Mouse (Mus musculus) retina, postnatal 7 days (tissue): ENCODE data around the gene Msl1.
A peak's percentile ranks its signal among the peaks of the same experiment; 100 is the strongest.

Experiments used
- DNase-seq: peaks from one replicate; pipeline ENCODE4 v3.0.0-alpha.2; 2012; ENCODE audit warnings: low read depth, low spot score

The Msl1 gene

GRCm38 (mm10) chr11:98776843-98777590 lies 18.3 kb upstream of the Msl1 start:
- no peak for DNase-seq

DNA sequence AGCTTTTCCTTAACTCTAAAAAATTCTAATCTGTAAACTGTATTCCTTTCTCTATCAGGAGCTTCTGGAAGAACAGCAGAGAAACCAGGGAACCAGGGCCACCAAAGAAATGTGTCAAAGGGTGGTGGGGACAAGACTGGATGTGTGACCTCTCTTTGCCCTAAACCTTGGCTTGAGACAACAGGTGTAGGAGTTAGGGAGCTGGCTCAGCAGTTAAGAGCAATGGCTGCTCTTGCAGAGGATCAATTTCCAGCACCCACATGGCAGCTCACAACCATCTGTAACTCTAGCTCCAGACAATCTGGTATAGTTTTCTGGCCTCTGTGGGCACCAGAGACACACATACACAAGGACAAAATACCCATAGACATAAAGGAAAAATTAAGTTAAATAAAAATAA lies 17.4 kb upstream of the Msl1 start:
- DNase-seq: no peak

GRCm38 (mm10) chr11:98781851-98782512 lies 13.3 kb upstream of the Msl1 start:
- no peak for DNase-seq

- DNase-seq: no peak
Measured at GRCm38 (mm10) chr11:98782651-98783235, 12.6 kb upstream of the Msl1 start.

GRCm38 (mm10) chr11:98783236-98783696 lies 12.1 kb upstream of the Msl1 start:
- DNase-seq: no peak

- DNase-seq: no peak
Measured at GRCm38 (mm10) chr11:98784139-98784538, 11.2 kb upstream of the Msl1 start.

- no peak for DNase-seq
Measured at GRCm38 (mm10) chr11:98785214-98785613, 10.1 kb upstream of the Msl1 start.

- DNase-seq: no peak
Measured at GRCm38 (mm10) chr11:98785772-98786281, 9.5 kb upstream of the Msl1 start.

DNA sequence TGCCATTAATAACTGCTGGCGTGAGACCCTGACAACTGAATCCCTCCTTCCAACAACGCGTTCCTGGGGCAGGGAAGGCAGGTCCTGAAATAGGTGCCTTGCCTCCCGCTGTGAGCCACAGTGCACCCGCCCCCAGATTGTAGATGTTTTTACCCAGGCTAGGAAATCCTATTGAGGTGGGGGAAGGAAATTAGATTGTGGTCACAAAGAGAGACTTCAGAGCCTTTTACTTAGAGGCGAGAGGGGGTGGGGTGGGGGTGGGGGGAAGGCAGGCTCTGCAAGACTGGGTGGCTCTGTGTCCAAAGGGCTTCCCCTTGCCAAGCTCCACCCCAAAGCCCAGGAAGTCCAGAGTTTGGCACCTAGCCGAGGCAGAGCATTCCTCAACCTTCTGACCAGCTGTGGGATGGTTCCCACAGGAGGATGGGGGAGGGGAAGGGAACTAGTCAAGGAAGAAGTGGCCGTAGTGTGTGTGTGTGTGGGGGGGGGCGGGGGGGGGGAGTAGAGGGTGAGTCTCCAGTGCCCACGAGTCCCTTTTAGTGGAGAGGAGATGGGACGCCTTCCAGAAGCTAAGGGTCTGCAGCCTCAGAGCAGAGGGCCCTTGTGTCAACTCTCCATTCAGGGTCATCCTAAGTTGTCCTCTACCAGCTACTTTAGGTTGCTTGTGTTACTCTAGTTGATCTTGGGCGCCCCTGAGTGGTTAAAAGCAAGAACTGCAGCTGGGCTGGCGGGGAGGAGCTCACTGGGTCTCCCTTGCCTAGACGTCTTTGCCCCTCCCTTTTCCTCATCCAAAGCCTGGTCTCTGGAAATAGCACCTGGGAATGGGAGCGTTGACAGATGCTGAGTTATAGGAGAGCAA lies 8.7 kb upstream of the Msl1 start:
- peak; percentile 90 for DNase-seq

DNA sequence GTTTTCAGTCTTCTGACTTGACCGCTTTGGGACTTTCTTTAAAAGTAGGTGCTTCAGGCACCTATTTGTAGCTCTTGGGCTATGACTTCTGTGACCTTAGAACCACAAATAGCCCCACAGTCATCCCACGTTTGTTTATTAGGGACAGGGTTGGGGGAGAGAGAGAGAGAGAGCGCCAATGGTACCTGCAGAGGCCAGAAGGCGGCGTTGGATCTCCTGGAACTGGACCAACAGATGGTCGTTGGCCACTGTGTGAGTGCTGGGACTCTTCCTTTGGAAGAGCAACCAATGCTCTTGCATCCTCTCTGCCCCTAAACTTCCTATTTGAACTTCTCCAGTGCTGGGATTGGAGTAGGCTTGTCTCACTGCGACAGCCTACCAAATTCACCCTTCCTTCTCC lies 8.1 kb upstream of the Msl1 start:
- DNase-seq: no peak

DNA sequence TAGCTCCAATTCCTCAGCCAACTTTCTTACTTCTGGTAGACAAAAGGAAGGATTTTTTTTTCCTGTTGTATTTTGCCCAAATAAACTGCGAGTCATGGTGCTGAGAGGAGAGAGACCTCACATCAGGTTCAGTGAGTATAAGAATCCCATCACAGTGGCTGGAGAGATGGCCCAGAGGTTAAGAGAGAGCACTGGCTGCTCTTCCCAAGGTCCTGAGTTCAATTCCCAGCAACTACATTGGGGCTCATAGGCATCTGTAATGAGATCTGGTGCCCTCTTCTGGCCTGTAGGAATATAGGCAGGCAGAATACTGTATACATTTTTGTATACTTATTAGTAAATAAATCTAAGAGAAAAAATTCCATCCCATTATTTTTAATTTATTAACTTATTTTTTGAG lies 7.6 kb upstream of the Msl1 start:
- no peak for DNase-seq

- no peak for DNase-seq
Measured at GRCm38 (mm10) chr11:98788139-98788538, 7.2 kb upstream of the Msl1 start.

- peak; percentile 79 for DNase-seq
Measured at GRCm38 (mm10) chr11:98788550-98789218, 6.6 kb upstream of the Msl1 start.

GRCm38 (mm10) chr11:98789219-98789807 lies 6.0 kb upstream of the Msl1 start:
- no peak for DNase-seq

GRCm38 (mm10) chr11:98789824-98790223 lies 5.5 kb upstream of the Msl1 start:
- DNase-seq: no peak

GRCm38 (mm10) chr11:98790631-98791205 lies 4.6 kb upstream of the Msl1 start:
- DNase-seq: no peak

GRCm38 (mm10) chr11:98791448-98791847 lies 3.9 kb upstream of the Msl1 start:
- DNase-seq: no peak

DNA sequence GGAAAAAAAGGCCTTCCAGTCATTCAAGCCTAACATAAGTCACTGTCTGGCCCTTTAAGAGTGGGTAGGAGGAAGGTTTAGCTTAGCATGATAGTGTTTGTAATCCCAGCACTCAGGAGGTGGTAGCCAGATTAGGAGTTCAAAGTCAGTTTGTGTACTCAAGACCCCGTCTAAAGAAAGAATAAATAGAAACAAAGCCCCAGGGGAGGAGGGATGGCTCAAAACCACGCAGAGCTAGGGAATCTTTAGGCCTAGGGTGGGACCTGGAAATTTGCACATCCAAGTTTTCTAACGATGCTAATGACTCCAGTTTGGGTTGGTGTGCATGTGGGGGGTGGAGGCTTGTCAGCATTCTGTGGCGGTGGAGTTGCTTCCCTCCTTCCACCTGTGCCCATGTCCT lies 3.2 kb upstream of the Msl1 start:
- DNase-seq: no peak

DNA sequence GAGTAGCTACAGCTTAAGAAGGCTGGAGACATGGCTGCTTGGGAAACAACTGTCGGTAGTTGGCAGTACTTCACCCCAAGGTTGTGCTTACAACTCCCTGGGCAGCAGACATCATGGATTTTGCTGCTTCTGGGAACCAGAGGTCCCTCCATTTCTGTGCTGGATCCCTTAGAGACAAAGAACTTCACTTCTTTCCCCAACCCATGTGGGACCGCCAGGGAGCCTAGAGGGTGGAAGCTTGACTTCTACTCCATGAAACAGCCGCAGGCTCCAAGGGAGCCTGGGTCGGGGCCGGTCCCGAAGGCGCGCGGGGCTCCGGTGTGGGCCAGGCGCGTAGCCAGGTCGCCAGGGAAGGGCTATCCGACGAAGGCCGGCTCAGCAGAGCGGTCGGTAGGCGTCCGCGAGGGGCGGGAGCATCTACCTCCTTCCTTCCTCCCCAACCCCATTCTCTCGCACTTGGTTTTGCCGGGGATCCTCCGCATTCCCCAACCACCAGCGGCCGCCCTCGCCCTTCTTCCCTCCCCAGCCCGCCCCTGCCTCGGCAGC lies 774 bp upstream of the Msl1 start:
- DNase-seq: no peak
